23 mouse cellular contexts compared by ENCODE assay signal in the genomic region with DNA sequence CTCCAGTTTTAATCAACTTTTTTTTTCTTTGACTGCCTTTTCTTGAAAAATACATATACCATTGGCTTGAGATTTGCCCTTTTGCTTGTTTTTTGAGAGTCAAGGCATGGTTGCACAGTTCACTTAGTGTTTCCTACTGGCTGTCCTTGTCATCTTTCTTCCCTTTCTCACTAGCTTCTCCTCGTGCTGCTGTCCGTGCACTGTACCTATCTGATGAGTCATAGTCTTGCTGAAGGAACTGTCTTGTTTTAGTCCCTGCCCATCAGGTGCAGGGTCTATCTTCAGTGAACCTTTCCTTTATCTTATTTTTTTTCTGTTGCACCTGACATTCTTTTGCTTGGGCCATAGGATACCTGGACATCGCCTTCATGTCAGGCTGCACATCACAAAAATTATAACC.
DNase-seq lines count a peak whose midpoint lies in the region; TF ChIP-seq lines count a peak whose summit lies in the region.
"Had no signal": no experiment of that assay in that cellular context is flagged by ENCODE, and none has a peak within 500 bp of the region (broad histone marks: within the 10 kb centered on the region; RNA-seq: fewer than 3 reads in every experiment).

No protein-coding gene starts in this region.

- H3K27ac ChIP-seq in CH12.LX (ENCODE audit: insufficient read depth, low read depth) = no peak overlapping the region
- H3K27ac ChIP-seq: embryonic facial prominence, embryonic 13.5 days; embryonic facial prominence, embryonic 15.5 days; forebrain, embryonic 10.5 days; forebrain, embryonic 12.5 days had no signal

- no peak for TF ChIP-seq RAD21 in CH12.LX (IDR thresholded peaks at IDR 0.05; ENCODE audit: low read depth, low read length)

- peak; percentile 55 for DNase-seq in heart, adult 11 months
- no peak for DNase-seq in heart, postnatal 36 days
- DNase-seq in 416B (ENCODE audit: low read depth) (peak; percentile 32), CH12.LX (ENCODE audit: extremely low read depth) (peak; percentile 6), MEL-GATA-1-ER (ENCODE audit: extremely low read depth, low read depth) (peak; percentile 8)
- DNase-seq in gastrocnemius, adult 8-10 months (ENCODE audit: low spot score in 2 of 2) = no peak
- no peak for DNase-seq in ovary, postnatal 10 days (ENCODE audit: low spot score)
- DNase-seq: adrenal gland, adult 2 months; adrenal gland, postnatal 10 days; adrenal gland, postnatal 25 days; B cell, adult 2 months; cerebellum, adult 11 months; cerebellum, adult 18-20 months; cerebellum, adult 8-10 months; cerebellum, adult 9-11 months; cerebellum, postnatal 14 days; cerebellum, postnatal 36 days; embryo, embryonic 11 days had no signal

- dilution Hi-C loops in CH12.LX (cut with MboI; ENCODE audit: extremely low pct_ligation_motif_present, extremely low pct_unique_long_range_greater_than_20kb, low sequenced_read_pairs) = no loop called here

- H3K9ac ChIP-seq in CH12.LX (ENCODE audit: insufficient read depth, low read depth) = no peak overlapping the region
- H3K9ac ChIP-seq: embryonic facial prominence, embryonic 13.5 days; embryonic facial prominence, embryonic 15.5 days; forebrain, embryonic 12.5 days had no signal

- no peak for TF ChIP-seq EP300 in CH12.LX (IDR thresholded peaks at IDR 0.05; ENCODE audit: low read length)

- H3K9me3 ChIP-seq in CH12.LX (replicated peaks; ENCODE audit: low read length) = no peaks in the 10 kb centered on the region
- H3K9me3 ChIP-seq: embryonic facial prominence, embryonic 13.5 days; embryonic facial prominence, embryonic 15.5 days; forebrain, embryonic 10.5 days; forebrain, embryonic 12.5 days had no signal

- no peaks in the 10 kb centered on the region; the same call in 1 of the 2 replicates for H3K79me2 ChIP-seq in CH12.LX (replicated peaks; ENCODE audit: control insufficient read depth, extremely low read depth, insufficient read depth, poor library complexity, severe bottlenecking)

- no peak for TF ChIP-seq POLR2A in CH12.LX (IDR thresholded peaks at IDR 0.05; ENCODE audit: low read depth, low read length)

- in situ Hi-C loops in CH12.LX (cut with MboI; ENCODE audit: low pct_ligation_motif_present, low pct_unique_long_range_greater_than_20kb, low sequenced_read_pairs) = no loop called here

- no peak overlapping the region for H3K4me3 ChIP-seq in CH12.LX (replicated peaks in 1 of 3; ENCODE audit: low read depth in 2 of 3, low read length in 2 of 3, poor library complexity in 1 of 3)
- H3K4me3 ChIP-seq: embryonic facial prominence, embryonic 13.5 days; embryonic facial prominence, embryonic 15.5 days; erythroblast, embryonic 14.5 days; forebrain, embryonic 10.5 days; forebrain, embryonic 12.5 days had no signal

- H3K4me2 ChIP-seq in CH12.LX (ENCODE audit: insufficient read depth, low read depth, poor library complexity, severe bottlenecking) = no peak overlapping the region
- H3K4me2 ChIP-seq: embryonic facial prominence, embryonic 13.5 days; embryonic facial prominence, embryonic 15.5 days; forebrain, embryonic 12.5 days had no signal

- peaks cover 0 to 13% of the 10 kb centered on the region in 2 experiments for H3K36me3 ChIP-seq in CH12.LX (replicated peaks in 1 of 2; ENCODE audit: control insufficient read depth in 1 of 2, insufficient read depth in 1 of 2, low read length in 1 of 2)
- H3K36me3 ChIP-seq: embryonic facial prominence, embryonic 13.5 days; embryonic facial prominence, embryonic 15.5 days; forebrain, embryonic 10.5 days; forebrain, embryonic 12.5 days had no signal

- no peaks in the 10 kb centered on the region for H3K27me3 ChIP-seq in CH12.LX (replicated peaks)
- H3K27me3 ChIP-seq: embryonic facial prominence, embryonic 13.5 days; embryonic facial prominence, embryonic 15.5 days; forebrain, embryonic 12.5 days had no signal

- intact Hi-C loops in heart, postnatal 36 days (cut with DNase I) = no loop called here

- peaks cover 2 to 9% of the 10 kb centered on the region in 2 experiments; a peak in 2 of 4 replicates for H3K4me1 ChIP-seq in CH12.LX (ENCODE audit: control insufficient read depth in 1 of 2, insufficient read depth in 2 of 2)

- TF ChIP-seq CTCF in CH12.LX (conservative IDR thresholded peaks at IDR 0.05 in 1 of 2, IDR thresholded peaks at IDR 0.05 in 1 of 2; ENCODE audit: low read depth in 2 of 2, low read length in 2 of 2) = no peak

TF ChIP-seq in CH12.LX, 34 proteins besides CTCF, POLR2A, EP300 and RAD21:
- no peak for TF ChIP-seq ELF1 (IDR thresholded peaks at IDR 0.05; ENCODE audit: low read depth, low read length)
- TF ChIP-seq MXI1 (IDR thresholded peaks at IDR 0.05; ENCODE audit: low read depth, low read length) = no peak
- no peak for TF ChIP-seq POLR2AphosphoS2 (IDR thresholded peaks at IDR 0.05; ENCODE audit: low read depth, low read length)
- no peak for TF ChIP-seq MAFK (IDR thresholded peaks at IDR 0.05; ENCODE audit: insufficient replicate concordance, low read length)
- TF ChIP-seq USF1 (IDR thresholded peaks at IDR 0.05; ENCODE audit: low read depth, low read length) = no peak
- no peak for TF ChIP-seq TBP (conservative IDR thresholded peaks at IDR 0.05; ENCODE audit: low read depth, low read length)

Comparison
In these comparisons a context has a peak if more than half of its experiments do, and no peak if none do; other contexts are left out.
1. DNase-seq: peak in heart, adult 11 months (single experiment), 416B (single experiment), CH12.LX (single experiment) and MEL-GATA-1-ER (single experiment); none in heart, postnatal 36 days (0 of 2), gastrocnemius, adult 8-10 months (0 of 2) and ovary, postnatal 10 days (single experiment).